Mouse (Mus musculus): ENCODE measurements around the gene Fuca1. TPM values are rescaled to one million over a fixed set of nuclear protein-coding genes. Genes with fewer than 3 reads are reported as not detected.
A peak's percentile ranks its signal among the peaks of the same experiment; 100 is the strongest.

Gene Fuca1
- polyA plus RNA-seq, 1 experiment, result 226 TPM

GRCm38 (mm10) chr4:135882023-135882422 is 38.5 kb upstream of the Fuca1 start:
- 87% methylated on average over 6 of the region's 6 CpGs for WGBS
- H3K27ac ChIP-seq (ENCODE audit: insufficient read depth, low read depth, low read length), result no peak overlapping the region
- H3K27me3 ChIP-seq (replicated peaks; ENCODE audit: control insufficient read depth, insufficient read depth, low read length), result no peaks in the 10 kb centered on the region
- DNase-seq, result no peak
- no peak overlapping the region for H3K4me3 ChIP-seq (ENCODE audit: insufficient read depth, low read depth, low read length)
- no peak for TF ChIP-seq POLR2A (IDR thresholded peaks at IDR 0.05; ENCODE audit: low read depth, low read length)
- TF ChIP-seq CTCF (conservative IDR thresholded peaks at IDR 0.05; ENCODE audit: insufficient read depth, insufficient read length, low read depth, low read length), result no peak
- H3K36me3 ChIP-seq (ENCODE audit: control insufficient read depth, insufficient read depth, low read length), result no peaks in the 10 kb centered on the region
- H3K4me1 ChIP-seq (ENCODE audit: control insufficient read depth, insufficient read depth, low read length), result peaks cover 10% of the 10 kb centered on the region

GRCm38 (mm10) chr4:135883401-135883851 is 37.1 kb upstream of the Fuca1 start:
- H3K36me3 ChIP-seq (ENCODE audit: control insufficient read depth, insufficient read depth, low read length), result no peaks in the 10 kb centered on the region
- no peaks in the 10 kb centered on the region for H3K27me3 ChIP-seq (replicated peaks; ENCODE audit: control insufficient read depth, insufficient read depth, low read length)
- peaks cover 9% of the 10 kb centered on the region for H3K4me1 ChIP-seq (ENCODE audit: control insufficient read depth, insufficient read depth, low read length)
- H3K27ac ChIP-seq (ENCODE audit: insufficient read depth, low read depth, low read length), result peak overlapping the region; percentile 79
- DNase-seq, result peak; percentile 55
- H3K4me3 ChIP-seq (ENCODE audit: insufficient read depth, low read depth, low read length), result no peak overlapping the region
- TF ChIP-seq CTCF (conservative IDR thresholded peaks at IDR 0.05; ENCODE audit: insufficient read depth, insufficient read length, low read depth, low read length) (no peak), POLR2A (IDR thresholded peaks at IDR 0.05; ENCODE audit: low read depth, low read length) (no peak)
- 28% methylated on average over 10 of the region's 10 CpGs for WGBS

GRCm38 (mm10) chr4:135883881-135884516 is 36.5 kb upstream of the Fuca1 start:
- WGBS, result 51% methylated on average over 7 of the region's 7 CpGs
- Histone ChIP-seq H3K27me3 (replicated peaks; ENCODE audit: control insufficient read depth, insufficient read depth, low read length) (no peaks in the 10 kb centered on the region), H3K36me3 (ENCODE audit: control insufficient read depth, insufficient read depth, low read length) (no peaks in the 10 kb centered on the region), H3K27ac (ENCODE audit: insufficient read depth, low read depth, low read length) (peak overlapping the region; percentile 79), H3K4me3 (ENCODE audit: insufficient read depth, low read depth, low read length) (no peak overlapping the region), H3K4me1 (ENCODE audit: control insufficient read depth, insufficient read depth, low read length) (peaks cover 9% of the 10 kb centered on the region)
- TF ChIP-seq CTCF (conservative IDR thresholded peaks at IDR 0.05; ENCODE audit: insufficient read depth, insufficient read length, low read depth, low read length) (no peak), POLR2A (IDR thresholded peaks at IDR 0.05; ENCODE audit: low read depth, low read length) (no peak)
- DNase-seq, result no peak

- Histone ChIP-seq H3K27me3 (replicated peaks; ENCODE audit: control insufficient read depth, insufficient read depth, low read length) (no peaks in the 10 kb centered on the region), H3K4me3 (ENCODE audit: insufficient read depth, low read depth, low read length) (no peak overlapping the region), H3K27ac (ENCODE audit: insufficient read depth, low read depth, low read length) (peak overlapping the region; percentile 79; the same call in 1 of the 2 replicates), H3K4me1 (ENCODE audit: control insufficient read depth, insufficient read depth, low read length) (peaks cover 9% of the 10 kb centered on the region), H3K36me3 (ENCODE audit: control insufficient read depth, insufficient read depth, low read length) (no peaks in the 10 kb centered on the region)
- no peak for DNase-seq
- 84% methylated on average over 6 of the region's 6 CpGs for WGBS
- no peak for TF ChIP-seq CTCF (conservative IDR thresholded peaks at IDR 0.05; ENCODE audit: insufficient read depth, insufficient read length, low read depth, low read length)
- TF ChIP-seq POLR2A (IDR thresholded peaks at IDR 0.05; ENCODE audit: low read depth, low read length), result no peak
Measured at GRCm38 (mm10) chr4:135884531-135884930, 36.0 kb upstream of the Fuca1 start.

- TF ChIP-seq POLR2A (IDR thresholded peaks at IDR 0.05; ENCODE audit: low read depth, low read length) (no peak), CTCF (conservative IDR thresholded peaks at IDR 0.05; ENCODE audit: insufficient read depth, insufficient read length, low read depth, low read length) (no peak)
Measured at GRCm38 (mm10) chr4:135885676-135886075, 34.9 kb upstream of the Fuca1 start.

GRCm38 (mm10) chr4:135886184-135886583 is 34.4 kb upstream of the Fuca1 start:
- 91% methylated on average over 4 of the region's 4 CpGs for WGBS
- Histone ChIP-seq H3K27me3 (replicated peaks; ENCODE audit: control insufficient read depth, insufficient read depth, low read length) (no peaks in the 10 kb centered on the region), H3K4me3 (ENCODE audit: insufficient read depth, low read depth, low read length) (no peak overlapping the region), H3K36me3 (ENCODE audit: control insufficient read depth, insufficient read depth, low read length) (no peaks in the 10 kb centered on the region), H3K27ac (ENCODE audit: insufficient read depth, low read depth, low read length) (no peak overlapping the region), H3K4me1 (ENCODE audit: control insufficient read depth, insufficient read depth, low read length) (peaks cover 9% of the 10 kb centered on the region)
- TF ChIP-seq POLR2A (IDR thresholded peaks at IDR 0.05; ENCODE audit: low read depth, low read length) (no peak), CTCF (conservative IDR thresholded peaks at IDR 0.05; ENCODE audit: insufficient read depth, insufficient read length, low read depth, low read length) (no peak)
- DNase-seq, result no peak

More at GRCm38 (mm10) chr4:135885676-135886075, 34.9 kb upstream of the Fuca1 start:
- Histone ChIP-seq H3K36me3 (ENCODE audit: control insufficient read depth, insufficient read depth, low read length) (no peaks in the 10 kb centered on the region), H3K27me3 (replicated peaks; ENCODE audit: control insufficient read depth, insufficient read depth, low read length) (no peaks in the 10 kb centered on the region), H3K4me1 (ENCODE audit: control insufficient read depth, insufficient read depth, low read length) (peaks cover 9% of the 10 kb centered on the region), H3K4me3 (ENCODE audit: insufficient read depth, low read depth, low read length) (no peak overlapping the region), H3K27ac (ENCODE audit: insufficient read depth, low read depth, low read length) (no peak overlapping the region)
- 89% methylated on average over 12 of the region's 12 CpGs for WGBS
- DNase-seq, result no peak

GRCm38 (mm10) chr4:135888448-135889057 is 32.0 kb upstream of the Fuca1 start:
- WGBS, result 93% methylated on average over 24 of the region's 24 CpGs
- no peak for DNase-seq
- no peaks in the 10 kb centered on the region for H3K27me3 ChIP-seq (replicated peaks; ENCODE audit: control insufficient read depth, insufficient read depth, low read length)
- TF ChIP-seq CTCF (conservative IDR thresholded peaks at IDR 0.05; ENCODE audit: insufficient read depth, insufficient read length, low read depth, low read length), result no peak
- no peak for TF ChIP-seq POLR2A (IDR thresholded peaks at IDR 0.05; ENCODE audit: low read depth, low read length)
- peaks cover 9% of the 10 kb centered on the region for H3K4me1 ChIP-seq (ENCODE audit: control insufficient read depth, insufficient read depth, low read length)
- H3K4me3 ChIP-seq (ENCODE audit: insufficient read depth, low read depth, low read length), result no peak overlapping the region
- H3K36me3 ChIP-seq (ENCODE audit: control insufficient read depth, insufficient read depth, low read length), result no peaks in the 10 kb centered on the region
- no peak overlapping the region for H3K27ac ChIP-seq (ENCODE audit: insufficient read depth, low read depth, low read length)
